Mouse (Mus musculus) right cerebral cortex, postnatal 14 days (tissue): ENCODE results near the gene Tyro3.

Experiments
- DNase-seq: peaks from one replicate; pipeline ENCODE4 v3.0.0; 2022

Gene Tyro3

GRCm38 (mm10) chr2:119797279-119797783 lies at the start of gene Tyro3:
Tyro3 (plus strand) TSS chr2:119797733.
- no peak for DNase-seq

GRCm38 (mm10) chr2:119749260-119749659 lies 48.3 kb upstream of the Tyro3 start:
- DNase-seq: no peak

GRCm38 (mm10) chr2:119757601-119758100 lies 39.9 kb upstream of the Tyro3 start:
- no peak for DNase-seq

- DNase-seq: no peak
Observed at GRCm38 (mm10) chr2:119758101-119758843, 39.3 kb upstream of the Tyro3 start.

- no peak for DNase-seq
Observed at GRCm38 (mm10) chr2:119758844-119759835, 38.4 kb upstream of the Tyro3 start.

GRCm38 (mm10) chr2:119760251-119760650 lies 37.3 kb upstream of the Tyro3 start, which contains the start of gene Ltk:
Ltk (minus strand) TSS chr2:119760431.
- no peak for DNase-seq

GRCm38 (mm10) chr2:119762276-119762675 lies 35.3 kb upstream of the Tyro3 start:
- no peak for DNase-seq

- DNase-seq: no peak
Observed at GRCm38 (mm10) chr2:119763924-119764323, 33.6 kb upstream of the Tyro3 start.

- no peak for DNase-seq
Observed at GRCm38 (mm10) chr2:119767246-119767645, 30.3 kb upstream of the Tyro3 start.

- peak; percentile 88 for DNase-seq
Observed at GRCm38 (mm10) chr2:119787206-119787883, 10.2 kb upstream of the Tyro3 start, which contains the start of gene Rpap1. Rpap1 (minus strand) TSS chr2:119787537.

GRCm38 (mm10) chr2:119789996-119790395 lies 7.5 kb upstream of the Tyro3 start:
- DNase-seq: no peak

GRCm38 (mm10) chr2:119798246-119798927 lies 854 bp downstream of the Tyro3 start:
- DNase-seq: peak; percentile 66

GRCm38 (mm10) chr2:119799181-119799960 lies 1.8 kb downstream of the Tyro3 start:
- peak; percentile 52 for DNase-seq

GRCm38 (mm10) chr2:119799961-119800550 lies 2.5 kb downstream of the Tyro3 start:
- no peak for DNase-seq

GRCm38 (mm10) chr2:119800876-119801846 lies 3.6 kb downstream of the Tyro3 start:
- peak; percentile 51 for DNase-seq

- DNase-seq: no peak
Observed at GRCm38 (mm10) chr2:119802767-119803617, 5.5 kb downstream of the Tyro3 start.

GRCm38 (mm10) chr2:119803618-119804274 lies 6.2 kb downstream of the Tyro3 start:
- DNase-seq: peak; percentile 49

GRCm38 (mm10) chr2:119804275-119804628 lies 6.7 kb downstream of the Tyro3 start:
- no peak for DNase-seq
